Mouse (Mus musculus) adrenal gland, postnatal 36 days (tissue): ENCODE measurements at regions not wholly inside any gene's neighbourhood (a gene's known extent, or its start where the extent isn't known, plus 50 kb on each side); places are given as distances from the start of the nearest gene placed in this dataset.
"Not testable (repeated sequence)": the region's sequence is repeated elsewhere in the genome, so short reads cannot be mapped to it uniquely, and the experiment has no call there.

Experiments
- DNase-seq, 2 experiments: peaks; one replicate each; pipeline ENCODE4 v3.0.0; 2021; ENCODE audit warnings: mixed read lengths in 1 of 2

GRCm38 (mm10) chr10:16171251-16171650 lies 1453.2 kb upstream of the Gje1 start:
- DNase-seq: no peak

GRCm38 (mm10) chr10:16159542-16159941 lies 1441.5 kb upstream of the Gje1 start:
- not testable (repeated sequence) for DNase-seq

GRCm38 (mm10) chr10:16158445-16158844 lies 1440.4 kb upstream of the Gje1 start:
- DNase-seq: no peak

GRCm38 (mm10) chr10:16156954-16157353 lies 1438.9 kb upstream of the Gje1 start:
- no peak for DNase-seq

GRCm38 (mm10) chr10:16148991-16149390 lies 1431.0 kb upstream of the Gje1 start:
- no peak for DNase-seq

GRCm38 (mm10) chr10:16145397-16145796 lies 1427.4 kb upstream of the Gje1 start:
- DNase-seq: no peak

GRCm38 (mm10) chr10:16123902-16124301 lies 1405.9 kb upstream of the Gje1 start:
- DNase-seq: no peak

DNA sequence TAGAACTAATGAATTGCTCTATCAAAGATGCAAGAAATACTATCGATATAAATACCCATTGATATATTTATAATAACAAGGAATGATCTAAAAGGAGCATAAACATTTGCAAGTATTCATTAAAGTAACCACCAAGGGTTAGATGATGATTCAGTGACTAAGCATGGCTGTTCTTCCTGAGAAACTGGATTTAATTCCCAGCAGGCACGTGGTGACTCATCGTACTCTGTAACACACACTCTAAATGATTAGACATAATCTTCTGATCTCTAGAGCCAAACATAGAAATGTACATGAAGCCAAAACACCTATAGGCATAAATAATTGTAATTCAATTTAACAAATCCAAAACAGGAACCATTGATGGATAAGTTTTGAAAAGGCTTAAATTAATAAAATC lies 1370.2 kb upstream of the Gje1 start:
- peak in 1 of 2 experiments; percentile 3 for DNase-seq

DNA sequence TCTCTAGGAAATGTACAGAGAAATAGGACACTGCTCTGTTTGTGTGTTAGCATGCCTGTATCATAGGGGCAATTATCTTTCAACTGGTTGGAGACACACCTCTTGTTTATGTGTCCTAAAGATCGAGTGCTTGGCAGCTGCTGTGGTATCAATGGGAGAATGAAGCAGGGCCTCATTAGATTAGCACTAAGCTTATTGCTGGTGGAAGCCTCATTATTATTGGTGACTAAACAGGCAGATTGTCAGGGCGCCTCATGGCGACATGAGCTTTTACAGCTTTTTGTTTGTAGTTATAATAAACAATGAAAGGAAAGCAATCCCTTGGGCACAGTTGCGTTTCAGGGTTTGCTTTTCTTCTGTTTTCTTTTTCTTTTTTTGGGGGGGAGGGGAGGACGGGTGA lies 1335.0 kb upstream of the Gje1 start:
- no peak for DNase-seq

DNA sequence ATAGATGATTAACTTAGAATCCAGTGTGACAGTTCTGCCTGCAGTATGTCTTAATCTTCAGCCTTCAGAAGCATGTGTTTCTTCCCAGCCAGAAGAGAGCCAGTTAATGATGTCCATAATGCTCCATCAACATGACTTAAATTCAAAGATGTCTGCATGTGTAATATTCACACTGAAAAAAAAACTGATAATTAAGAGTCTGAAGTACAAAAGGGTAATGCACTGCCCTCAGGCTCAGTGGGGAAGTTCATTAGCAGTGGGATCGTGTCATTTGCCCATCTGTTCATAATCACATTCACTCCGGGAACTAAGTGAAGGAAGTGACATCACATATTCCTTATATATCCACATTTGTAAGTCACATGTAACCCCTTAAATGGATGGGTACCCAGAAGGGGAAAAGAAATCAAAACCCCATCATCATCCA lies 1334.5 kb upstream of the Gje1 start:
- no peak for DNase-seq

- DNase-seq: no peak
Observed at GRCm38 (mm10) chr10:16036255-16036654, 1318.2 kb upstream of the Gje1 start.

- peak in 1 of 2 experiments; percentile 11 for DNase-seq
Observed at GRCm38 (mm10) chr10:16033096-16033495, 1315.1 kb upstream of the Gje1 start.

GRCm38 (mm10) chr10:16030802-16031201 lies 1312.8 kb upstream of the Gje1 start:
- DNase-seq: no peak

- DNase-seq: no peak
Observed at GRCm38 (mm10) chr10:16014806-16015205, 1296.8 kb upstream of the Gje1 start.

DNA sequence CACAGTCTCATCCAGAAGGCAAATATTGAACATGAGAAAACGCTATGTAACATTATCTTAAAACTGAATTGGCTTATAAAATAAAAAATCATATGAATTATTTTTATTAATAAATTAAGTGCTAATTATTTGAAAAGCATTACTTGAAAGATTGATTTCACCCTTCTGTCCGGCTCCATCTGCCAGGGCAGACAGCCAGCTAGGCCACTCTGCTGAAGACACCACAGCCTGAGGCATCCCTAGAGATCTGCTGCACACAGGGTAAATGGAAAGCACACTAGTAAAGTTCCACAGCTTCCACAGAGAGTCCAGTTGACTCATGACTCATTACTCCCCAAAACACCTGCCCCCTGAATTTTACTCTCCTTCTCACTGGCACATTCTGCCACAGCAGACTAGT lies 1283.2 kb upstream of the Gje1 start:
- no peak for DNase-seq

GRCm38 (mm10) chr10:15993275-15993674 lies 1275.3 kb upstream of the Gje1 start:
- no peak for DNase-seq
